Mouse (Mus musculus): ENCODE measurements around the gene Zfr2.
A peak's percentile ranks its signal among the peaks of the same experiment; 100 is the strongest.

The Zfr2 gene

DNA sequence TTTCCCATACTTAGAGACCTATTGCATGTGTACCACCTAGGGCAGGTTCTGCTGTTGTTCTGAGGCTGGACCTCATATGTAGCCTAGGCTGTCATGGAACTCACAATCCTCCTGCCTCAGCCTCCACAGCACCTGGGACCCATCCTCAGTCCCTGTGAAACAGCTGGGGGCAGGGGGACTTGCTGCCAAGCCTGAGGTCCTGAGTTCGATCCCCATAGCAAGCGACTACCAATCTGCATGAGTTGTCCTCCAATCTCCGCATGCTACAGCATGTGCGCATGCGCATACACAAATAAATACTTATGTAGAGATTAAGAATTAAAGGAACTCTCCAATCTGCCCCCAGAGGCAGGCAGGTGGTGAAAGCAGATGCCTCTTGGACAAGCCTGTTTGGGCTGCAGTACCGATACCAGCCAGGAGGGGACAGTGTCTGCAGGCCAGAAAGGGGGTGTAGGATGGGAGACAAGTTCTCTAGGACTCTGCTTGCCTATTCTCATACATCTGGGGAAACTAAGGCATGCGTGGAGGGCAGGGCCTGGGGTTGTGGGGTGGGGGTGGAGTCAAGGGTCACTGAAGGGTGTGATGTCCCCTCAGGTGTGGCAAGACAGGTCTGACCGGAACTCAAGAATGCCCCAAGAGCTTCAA lies 54.7 kb downstream of the Zfr2 start:
- DNase-seq (ENCODE audit: low spot score), result peak; percentile 73

DNA sequence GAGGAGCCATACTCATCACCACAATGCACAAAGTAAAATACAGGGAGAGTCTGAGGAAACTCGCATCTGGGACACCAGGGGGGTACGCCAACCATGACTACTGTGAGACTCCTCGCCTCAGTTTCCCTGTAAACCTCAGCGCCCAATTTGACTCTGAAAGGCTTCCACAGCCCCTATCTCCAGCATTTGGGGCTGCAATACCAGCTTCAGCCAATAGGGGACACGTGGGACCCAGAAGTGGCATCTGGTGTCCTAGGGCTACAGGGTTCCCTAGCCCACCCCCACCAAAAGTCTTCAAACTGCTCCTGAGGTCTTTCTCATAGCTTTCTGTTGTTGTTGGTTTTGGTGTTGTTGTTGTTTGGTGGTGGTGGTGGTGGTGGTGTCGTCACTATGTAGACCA lies 55.6 kb downstream of the Zfr2 start:
- DNase-seq (ENCODE audit: low spot score), result peak; percentile 52

DNA sequence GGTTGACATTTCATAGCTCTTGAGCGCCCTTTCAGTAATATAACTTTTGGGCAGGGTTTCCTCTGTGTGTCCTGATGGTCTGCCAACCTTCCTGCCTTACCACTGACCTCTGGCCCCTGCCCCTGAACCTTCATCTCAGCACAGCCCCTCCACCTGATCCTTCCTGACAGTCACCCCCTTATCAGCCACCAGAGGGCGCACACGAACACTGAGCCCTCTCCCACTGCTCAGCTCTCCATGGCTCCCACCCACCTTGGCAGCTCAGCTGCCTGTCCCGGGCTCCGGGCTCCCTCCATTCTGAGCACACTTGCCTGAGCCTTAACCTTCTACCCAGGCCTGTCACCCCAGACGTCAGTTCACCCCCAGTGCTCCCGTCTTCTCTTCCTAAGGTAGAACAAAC lies 56.3 kb downstream of the Zfr2 start:
- DNase-seq (ENCODE audit: low spot score), result peak; percentile 70

DNA sequence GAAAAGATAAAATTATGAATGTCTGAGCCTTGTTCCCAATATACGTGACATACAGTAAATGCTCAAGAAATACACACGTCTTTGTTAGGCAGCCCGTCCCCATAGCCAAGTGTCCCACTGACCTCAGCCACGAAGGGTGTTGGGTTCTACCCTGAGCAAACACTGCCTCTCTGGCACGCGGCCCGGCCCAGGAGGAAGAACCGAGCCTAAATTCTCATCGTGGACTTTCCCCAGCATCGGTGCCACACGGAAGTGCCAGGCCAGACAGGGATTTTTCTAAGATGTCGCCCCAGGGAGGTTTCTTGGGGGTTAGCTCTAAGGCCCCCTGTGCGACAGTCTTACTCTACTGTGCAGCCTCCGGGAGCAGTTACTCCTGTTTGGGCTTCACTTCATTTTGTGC lies 56.9 kb downstream of the Zfr2 start:
- DNase-seq (ENCODE audit: low spot score), result peak; percentile 78

DNA sequence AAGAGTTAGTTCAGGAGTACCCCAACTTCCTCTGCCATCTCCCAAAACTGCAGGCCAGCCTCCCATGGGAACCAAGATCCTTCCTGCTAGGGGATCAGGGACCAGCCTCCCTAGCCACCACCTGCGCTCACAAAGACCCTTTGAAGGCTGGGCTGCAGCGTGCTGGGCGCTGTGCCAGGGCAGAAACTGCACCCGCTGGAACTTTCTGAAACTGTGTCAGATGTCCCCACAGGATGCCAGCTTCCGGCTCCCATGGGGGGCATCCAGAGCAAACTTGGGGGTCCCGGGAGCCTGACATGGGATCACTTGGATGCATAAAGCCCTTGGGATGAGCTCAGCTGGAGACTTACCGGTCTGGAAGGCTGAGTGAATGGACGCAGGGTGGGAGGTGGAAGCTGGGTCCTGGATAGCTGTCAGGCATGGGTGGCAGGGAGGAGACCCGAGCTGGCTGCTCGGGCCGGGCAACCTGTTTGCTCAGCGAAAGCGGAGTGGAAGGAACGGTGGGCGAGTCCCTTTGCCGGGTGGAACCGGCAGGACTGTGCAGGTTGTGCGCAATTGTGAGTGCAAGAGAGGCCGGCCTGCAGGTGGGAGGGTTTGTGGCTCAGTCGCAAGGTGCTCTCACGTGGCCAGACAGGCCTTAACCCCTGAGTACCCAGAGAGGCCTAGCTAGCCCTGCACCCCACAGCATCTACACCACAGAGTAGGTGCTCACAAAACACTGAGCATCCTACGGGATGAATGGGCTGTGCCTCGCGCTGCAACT lies 57.9 kb downstream of the Zfr2 start:
- peak; percentile 73 for DNase-seq (ENCODE audit: low spot score)

DNA sequence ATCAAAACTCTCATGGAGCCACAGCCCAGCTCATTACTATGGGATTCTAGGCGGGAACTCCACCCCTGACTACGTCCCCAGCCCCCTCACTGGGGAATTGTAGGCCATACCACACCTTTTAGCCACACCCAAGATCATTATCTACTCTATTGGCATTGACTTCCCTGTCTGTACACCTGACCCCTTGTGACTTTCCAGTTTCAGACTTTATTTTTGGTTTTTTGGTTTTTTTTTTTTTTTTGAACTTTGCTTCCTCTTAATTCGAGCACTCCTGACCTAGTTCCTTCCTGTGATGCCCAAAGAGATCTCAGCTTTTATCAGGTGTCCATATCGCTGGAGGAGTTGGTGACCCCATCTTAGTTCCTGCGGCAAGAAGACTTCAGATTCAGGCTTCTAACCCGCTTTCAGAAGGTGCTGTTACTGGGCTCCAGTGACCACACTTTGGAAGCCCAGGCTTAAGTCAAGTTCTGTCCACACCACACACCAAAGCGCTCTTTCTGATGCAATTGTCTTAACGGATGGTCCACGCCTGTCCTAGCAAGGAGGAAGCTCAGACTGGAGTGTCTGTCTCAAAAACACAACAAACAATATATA lies 58.7 kb downstream of the Zfr2 start, which contains the start of gene Tjp3:
Tjp3 (minus strand) TSS at position 71 of the 594 bp plus-strand sequence.
- no peak for DNase-seq (ENCODE audit: low spot score)

DNA sequence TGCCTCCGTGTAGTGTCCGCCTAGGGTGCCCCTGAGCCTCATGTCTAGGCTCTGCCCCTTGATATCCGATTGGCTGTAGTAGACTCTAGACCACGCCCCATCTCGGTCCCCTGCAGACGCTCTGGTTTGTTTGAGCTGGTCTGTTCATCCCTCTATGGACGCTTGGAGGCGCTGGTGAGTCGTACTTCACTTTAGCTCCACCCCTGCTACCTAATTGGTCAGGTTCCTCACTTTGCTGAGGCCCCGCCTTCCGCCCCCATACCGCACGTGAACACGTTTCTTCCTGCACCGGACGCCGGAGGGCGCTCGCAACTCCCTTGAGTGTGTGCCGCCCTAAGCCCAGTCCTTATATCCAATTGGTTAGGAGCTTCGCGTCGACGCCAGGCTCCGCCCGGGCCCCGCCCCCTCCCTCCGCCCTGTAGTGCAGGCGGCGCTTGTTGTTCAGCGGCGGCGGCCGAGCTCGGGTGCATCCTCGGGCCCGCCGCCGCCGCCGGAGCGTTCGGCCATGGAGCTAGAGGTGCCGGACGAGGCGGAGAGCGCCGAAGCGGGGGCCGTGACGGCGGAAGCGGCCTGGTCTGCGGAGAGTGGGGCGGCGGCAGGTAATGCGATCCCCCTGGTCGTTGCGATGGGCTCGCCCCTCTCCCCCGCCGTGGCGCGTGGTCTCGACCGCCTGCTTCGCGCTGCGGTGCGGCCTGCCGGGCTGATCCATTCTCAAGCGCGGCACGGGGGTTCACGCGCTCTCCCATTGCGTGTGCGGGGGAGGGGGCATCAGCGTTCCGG lies 59.8 kb downstream of the Zfr2 start, which contains the start of gene Pip5k1c:
Pip5k1c (plus strand) TSS at position 410 of the 780 bp plus-strand sequence.
- DNase-seq (ENCODE audit: low spot score), result peak; percentile 99

DNA sequence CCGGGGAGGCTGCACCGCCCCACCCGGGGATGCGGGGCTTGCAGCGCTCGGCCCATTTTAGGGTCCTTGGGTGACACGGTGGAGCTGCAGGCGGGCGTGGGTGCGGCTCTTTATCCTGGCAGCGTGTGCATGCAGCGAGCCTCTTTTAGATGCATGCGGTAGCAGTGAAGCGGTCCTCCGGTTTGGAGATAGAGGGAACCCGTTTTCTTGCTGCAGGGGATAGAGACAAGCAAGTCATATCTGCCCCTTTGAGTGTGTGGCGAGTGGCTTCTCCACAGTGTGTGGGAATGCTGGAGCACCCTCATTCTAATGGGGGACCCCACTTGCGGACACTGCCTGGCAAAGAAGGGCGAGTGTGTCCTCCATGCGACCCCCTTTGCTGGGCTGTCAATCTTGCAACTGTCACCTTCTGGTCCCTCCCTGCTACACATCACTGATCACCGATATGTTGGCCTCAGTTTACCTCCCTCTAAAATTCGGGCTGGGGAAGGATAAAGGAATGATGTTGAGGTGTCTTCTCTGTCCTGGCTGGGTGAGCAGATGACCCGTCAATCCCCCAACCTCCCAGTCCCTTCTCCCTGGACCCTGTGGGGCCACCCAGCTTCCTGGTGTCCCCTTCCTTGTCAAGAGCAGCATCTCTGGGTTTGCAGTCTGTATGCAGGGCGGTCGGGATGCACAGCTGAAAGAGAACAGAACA lies 60.5 kb downstream of the Zfr2 start:
- no peak for DNase-seq (ENCODE audit: low spot score)

DNA sequence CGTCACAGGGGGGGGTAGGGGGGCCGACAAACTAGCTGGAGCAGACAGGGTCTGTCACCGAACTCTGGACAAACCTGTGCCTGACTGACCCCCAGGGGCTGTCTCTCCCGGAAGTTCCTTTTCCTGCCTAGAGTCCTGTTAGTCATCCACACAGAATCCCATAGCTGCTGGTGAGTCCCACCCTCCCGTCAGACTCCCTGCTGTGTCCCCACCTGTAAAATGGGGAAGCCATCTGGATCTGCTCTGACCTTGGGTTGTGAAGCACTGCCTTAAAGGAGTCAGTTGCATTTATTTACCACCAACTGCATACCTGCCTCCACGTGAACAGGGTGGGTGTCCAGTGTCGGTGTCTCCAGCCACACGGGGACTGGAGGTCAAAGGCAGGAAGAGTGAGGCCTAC lies 61.5 kb downstream of the Zfr2 start:
- DNase-seq (ENCODE audit: low spot score), result no peak

DNA sequence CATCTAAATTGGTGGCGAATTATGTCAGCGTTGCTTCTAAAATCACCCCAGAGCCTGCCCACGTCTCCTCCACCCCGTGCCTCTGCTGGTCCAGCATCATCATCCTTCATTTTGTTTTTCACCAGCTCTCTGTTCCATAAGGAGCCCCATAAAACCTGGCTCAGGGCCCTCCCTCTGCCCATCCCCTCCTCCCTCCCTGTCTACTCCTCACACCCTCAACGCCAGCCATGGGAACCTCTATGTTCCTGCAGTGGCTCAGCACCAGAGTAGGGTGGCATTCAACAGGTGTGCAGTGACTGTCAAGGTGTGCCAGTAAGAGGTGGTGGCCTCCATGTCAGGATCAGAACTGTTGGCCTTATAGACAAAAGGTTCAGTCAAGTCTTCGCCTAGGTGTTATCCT lies 62.2 kb downstream of the Zfr2 start:
- DNase-seq (ENCODE audit: low spot score), result no peak

DNA sequence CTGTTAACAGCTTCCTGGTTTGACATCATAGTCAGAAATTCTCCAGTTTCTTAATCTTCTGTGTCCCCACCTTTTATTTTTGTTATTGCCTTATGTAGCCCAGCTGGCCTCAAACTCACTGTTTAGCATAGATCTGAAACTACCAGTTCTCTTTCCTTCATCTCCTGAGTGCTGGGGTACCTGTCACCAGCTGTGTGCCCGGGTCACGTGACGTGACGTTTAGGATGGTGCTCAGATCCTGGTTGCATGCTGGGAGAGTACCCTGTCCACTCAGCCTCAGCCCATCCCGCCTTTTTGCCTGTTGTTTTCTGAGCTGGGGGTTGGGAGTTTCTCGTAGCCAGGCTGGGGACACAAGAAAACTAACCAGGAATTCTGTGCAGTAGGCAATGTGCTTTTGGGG lies 64.3 kb downstream of the Zfr2 start:
- no peak for DNase-seq (ENCODE audit: low spot score)

DNA sequence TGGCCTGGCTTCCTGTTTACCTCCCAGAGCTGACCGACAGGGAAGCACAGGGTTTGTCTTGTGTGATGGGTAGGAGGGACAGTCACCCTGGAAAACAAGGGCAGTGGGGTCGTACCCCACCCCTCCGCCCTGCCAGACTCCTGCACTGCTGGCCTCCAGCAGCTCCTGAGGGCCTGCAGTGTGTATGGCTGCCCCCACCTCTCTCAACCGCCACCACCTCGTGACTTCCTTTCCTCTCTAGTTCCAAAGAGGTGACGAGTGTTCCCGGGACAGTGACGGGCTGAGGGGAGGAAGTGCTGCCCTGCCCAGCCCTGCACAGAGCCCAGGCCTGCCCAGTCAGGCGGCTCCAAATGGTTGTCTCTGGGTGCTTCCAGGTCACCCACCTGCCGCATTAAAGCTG lies 64.9 kb downstream of the Zfr2 start:
- no peak for DNase-seq (ENCODE audit: low spot score)

DNA sequence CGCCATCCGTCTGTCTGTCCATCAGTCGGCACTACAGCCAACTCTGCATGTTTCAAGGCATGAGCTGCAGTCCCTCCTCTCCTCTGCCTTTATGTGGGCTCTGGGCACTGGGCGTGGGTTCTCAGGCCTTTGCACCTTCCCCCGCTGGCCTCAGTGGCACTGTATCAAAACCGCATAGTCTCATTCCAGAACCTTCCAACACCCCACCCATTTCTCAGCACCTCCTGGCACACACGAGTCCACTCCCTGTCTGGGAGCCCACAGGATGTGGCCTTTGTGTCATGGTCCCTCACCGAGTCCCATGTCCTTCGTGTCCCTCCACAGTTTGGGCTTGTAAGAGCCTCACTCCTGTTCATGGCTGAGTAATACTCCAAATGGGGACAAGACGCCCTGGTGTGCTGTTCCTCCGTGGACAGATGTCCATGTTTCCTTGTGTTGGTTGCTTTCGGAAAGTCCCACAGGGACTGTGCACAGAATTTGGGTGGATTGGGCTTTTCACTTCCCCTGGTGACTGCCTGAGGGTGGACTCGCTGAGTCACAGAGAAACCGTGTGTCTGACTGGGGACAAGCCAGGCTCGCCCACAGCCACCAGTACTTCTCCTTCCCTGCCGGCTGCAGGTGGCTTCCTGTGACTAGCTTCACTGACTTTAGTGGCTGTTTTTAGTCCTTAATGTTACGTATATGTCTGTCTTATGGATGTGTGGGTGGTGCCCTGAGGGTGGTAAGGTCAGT lies 65.6 kb downstream of the Zfr2 start:
- no peak for DNase-seq (ENCODE audit: low spot score)

DNA sequence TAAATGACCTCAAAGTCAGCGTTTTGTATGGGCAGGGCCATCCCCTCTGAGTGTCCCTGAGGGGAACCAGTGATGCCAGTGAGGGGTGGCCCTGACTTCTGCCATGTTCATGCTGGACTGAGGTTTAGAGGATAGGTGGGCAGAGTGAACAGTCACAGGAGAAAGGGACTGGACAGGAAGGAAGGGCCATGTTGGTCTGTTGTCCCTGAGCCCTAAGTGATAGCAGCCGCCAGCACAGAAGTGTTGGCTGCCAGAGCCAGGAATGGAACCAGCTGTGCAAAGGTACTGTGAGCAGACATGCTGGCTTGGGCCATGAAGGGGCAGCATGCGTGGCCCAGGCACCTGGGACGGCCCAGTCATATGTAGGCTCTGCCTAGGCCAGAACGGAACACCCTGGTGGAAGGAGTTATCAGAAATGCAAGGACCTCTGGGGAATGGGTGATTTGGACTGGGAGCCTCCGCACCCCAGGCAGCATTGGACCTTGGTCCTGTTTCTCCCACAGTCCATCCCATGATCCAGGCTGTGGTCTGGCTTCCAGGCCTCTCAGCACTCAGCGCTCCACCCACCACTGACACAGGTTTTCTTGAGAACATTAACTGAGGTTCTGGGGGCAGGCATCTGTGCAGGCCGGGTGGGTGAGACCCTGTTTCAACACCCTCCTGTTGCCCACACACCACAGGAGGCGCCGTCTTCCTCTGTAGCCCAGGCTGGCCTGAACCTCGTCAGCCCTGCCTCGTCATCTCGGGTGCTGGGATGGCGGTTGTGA lies 66.8 kb downstream of the Zfr2 start:
- DNase-seq (ENCODE audit: low spot score), result no peak

DNA sequence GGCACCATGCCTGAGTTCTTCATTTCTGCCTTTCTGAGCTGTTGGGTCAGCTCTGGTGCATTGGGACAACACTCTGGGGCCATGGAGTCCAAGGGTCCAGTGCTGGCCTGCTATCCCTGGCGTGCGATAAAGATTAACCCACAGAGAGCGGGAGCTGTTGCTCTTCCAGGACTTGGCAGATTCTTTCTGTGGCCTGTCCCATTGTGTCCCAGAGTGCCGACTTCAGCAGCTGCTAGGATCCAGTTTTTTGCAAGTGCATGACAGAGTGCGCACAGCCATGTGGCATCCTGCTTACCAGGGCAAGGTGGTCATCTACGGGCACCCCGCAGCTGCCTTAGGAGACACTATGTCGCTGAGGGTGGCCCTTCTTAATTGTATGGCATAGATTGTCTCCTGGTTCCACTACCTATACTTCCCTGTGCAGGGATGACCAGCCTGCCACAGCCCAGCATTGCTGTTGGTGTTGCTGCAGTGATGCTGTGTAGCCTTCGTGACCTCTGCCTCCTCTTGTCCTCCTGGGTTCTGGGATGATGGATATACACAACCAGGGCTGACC lies 67.5 kb downstream of the Zfr2 start:
- DNase-seq (ENCODE audit: low spot score), result no peak

DNA sequence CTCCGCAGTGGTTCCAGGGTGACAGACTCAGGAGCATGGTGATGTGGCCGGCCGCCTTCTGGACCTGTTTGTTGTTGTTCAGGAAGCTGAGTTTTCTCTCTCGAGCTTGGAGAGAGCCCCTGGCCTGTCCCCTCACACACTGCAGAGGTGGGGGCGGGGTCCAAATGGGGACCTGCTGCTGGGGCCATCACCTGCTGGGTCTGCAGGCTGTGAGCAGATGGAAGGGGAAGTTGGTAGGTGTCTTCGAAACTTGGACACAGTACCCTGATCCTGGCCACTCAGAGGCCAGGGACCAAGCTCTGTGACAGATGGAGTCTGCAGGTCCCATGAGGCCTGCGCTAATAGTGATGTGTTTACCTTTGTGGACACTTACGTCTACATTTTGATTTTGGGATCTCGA lies 68.4 kb downstream of the Zfr2 start:
- no peak for DNase-seq (ENCODE audit: low spot score)

Data from urinary bladder, postnatal 14 days (tissue).